Mouse (Mus musculus): ENCODE measurements at regions not wholly inside any gene's neighbourhood (a gene's known extent, or its start where the extent isn't known, plus 50 kb on each side); places are given as distances from the start of the nearest gene placed in this dataset.

GRCm38 (mm10) chrX:17026161-17026829 is 114.7 kb upstream of the Ndp start:
- no peak for ATAC-seq (ENCODE audit: insufficient number of reproducible peaks, insufficient read depth, low FRiP score, low read depth)
- Histone ChIP-seq H3K36me3 (ENCODE audit: control insufficient read depth, insufficient read depth, low read length) (no peaks in the 10 kb centered on the region), H3K9me3 (ENCODE audit: control insufficient read depth, low read length) (no peaks in the 10 kb centered on the region), H3K9ac (ENCODE audit: low read length) (no peak overlapping the region), H3K27ac (replicated peaks in 1 of 2; ENCODE audit: control insufficient read depth in 1 of 2, insufficient read depth in 1 of 2, low read depth in 2 of 2, low read length in 2 of 2) (no peak overlapping the region), H3K4me3 (ENCODE audit: control insufficient read depth in 1 of 2, insufficient read depth in 1 of 2, low read depth in 1 of 2, low read length in 2 of 2) (no peak overlapping the region), H3K4me2 (ENCODE audit: low read length) (no peak overlapping the region), H3K27me3 (ENCODE audit: control insufficient read depth, insufficient read depth, low read length) (no peaks in the 10 kb centered on the region), H3K4me1 (ENCODE audit: control insufficient read depth in 2 of 2, insufficient read depth in 2 of 2, low read length in 2 of 2) (no peaks in the 10 kb centered on the region)

GRCm38 (mm10) chrX:17017823-17018222 is 106.2 kb upstream of the Ndp start:
- no peaks in the 10 kb centered on the region for H3K4me1 ChIP-seq (ENCODE audit: control insufficient read depth in 2 of 2, insufficient read depth in 2 of 2, low read length in 2 of 2)
- no peak for ATAC-seq (ENCODE audit: insufficient number of reproducible peaks, insufficient read depth, low FRiP score, low read depth)
- no peaks in the 10 kb centered on the region for H3K9me3 ChIP-seq (ENCODE audit: control insufficient read depth, low read length)
- H3K9ac ChIP-seq (ENCODE audit: low read length), result no peak overlapping the region
- no peaks in the 10 kb centered on the region for H3K36me3 ChIP-seq (ENCODE audit: control insufficient read depth, insufficient read depth, low read length)
- no peaks in the 10 kb centered on the region for H3K27me3 ChIP-seq (ENCODE audit: control insufficient read depth, insufficient read depth, low read length)
- H3K4me3 ChIP-seq (ENCODE audit: control insufficient read depth in 1 of 2, insufficient read depth in 1 of 2, low read depth in 1 of 2, low read length in 2 of 2), result no peak overlapping the region
- H3K27ac ChIP-seq (replicated peaks in 1 of 2; ENCODE audit: control insufficient read depth in 1 of 2, insufficient read depth in 1 of 2, low read depth in 2 of 2, low read length in 2 of 2), result no peak overlapping the region
- no peak overlapping the region for H3K4me2 ChIP-seq (ENCODE audit: low read length)
- 55% methylated on average over 1 of the region's 1 CpGs for WGBS

- Histone ChIP-seq H3K9ac (ENCODE audit: low read length) (no peak overlapping the region), H3K4me3 (ENCODE audit: control insufficient read depth in 1 of 2, insufficient read depth in 1 of 2, low read depth in 1 of 2, low read length in 2 of 2) (no peak overlapping the region), H3K4me2 (ENCODE audit: low read length) (no peak overlapping the region), H3K9me3 (ENCODE audit: control insufficient read depth, low read length) (no peaks in the 10 kb centered on the region), H3K27me3 (ENCODE audit: control insufficient read depth, insufficient read depth, low read length) (no peaks in the 10 kb centered on the region), H3K4me1 (ENCODE audit: control insufficient read depth in 2 of 2, insufficient read depth in 2 of 2, low read length in 2 of 2) (no peaks in the 10 kb centered on the region), H3K27ac (replicated peaks in 1 of 2; ENCODE audit: control insufficient read depth in 1 of 2, insufficient read depth in 1 of 2, low read depth in 2 of 2, low read length in 2 of 2) (no peak overlapping the region), H3K36me3 (ENCODE audit: control insufficient read depth, insufficient read depth, low read length) (no peaks in the 10 kb centered on the region)
- WGBS, result 32% methylated on average over 2 of the region's 2 CpGs
- no peak for ATAC-seq (ENCODE audit: insufficient number of reproducible peaks, insufficient read depth, low FRiP score, low read depth)
These were observed 97.6 kb upstream of the Ndp start for GRCm38 (mm10) chrX:17009188-17009587.

GRCm38 (mm10) chrX:16998578-16998977 is 87.0 kb upstream of the Ndp start:
- 25% methylated on average over 5 of the region's 5 CpGs for WGBS
- H3K4me3 ChIP-seq (ENCODE audit: control insufficient read depth in 1 of 2, insufficient read depth in 1 of 2, low read depth in 1 of 2, low read length in 2 of 2), result no peak overlapping the region
- H3K4me2 ChIP-seq (ENCODE audit: low read length), result no peak overlapping the region
- H3K27me3 ChIP-seq (ENCODE audit: control insufficient read depth, insufficient read depth, low read length), result no peaks in the 10 kb centered on the region
- H3K9me3 ChIP-seq (ENCODE audit: control insufficient read depth, low read length), result no peaks in the 10 kb centered on the region
- no peak overlapping the region for H3K27ac ChIP-seq (replicated peaks in 1 of 2; ENCODE audit: control insufficient read depth in 1 of 2, insufficient read depth in 1 of 2, low read depth in 2 of 2, low read length in 2 of 2)
- H3K9ac ChIP-seq (ENCODE audit: low read length), result no peak overlapping the region
- H3K36me3 ChIP-seq (ENCODE audit: control insufficient read depth, insufficient read depth, low read length), result no peaks in the 10 kb centered on the region
- no peaks in the 10 kb centered on the region for H3K4me1 ChIP-seq (ENCODE audit: control insufficient read depth in 2 of 2, insufficient read depth in 2 of 2, low read length in 2 of 2)
- ATAC-seq (ENCODE audit: insufficient number of reproducible peaks, insufficient read depth, low FRiP score, low read depth), result peak; percentile 39; the same call in 1 of the 2 replicates
